Mouse (Mus musculus) myocyte (in vitro differentiated cells): ENCODE results near the gene Psap. TPM values are rescaled to one million over a fixed set of nuclear protein-coding genes. Genes with fewer than 3 reads are reported as not detected.
A peak's percentile ranks its signal among the peaks of the same experiment; 100 is the strongest.

Experiments
- H3K27me3 ChIP-seq: one replicate; pipeline ENCODE4 v1.6.1; 2011; ENCODE audit not compliant: control insufficient read depth, insufficient read depth, insufficient read length
- H3K36me3 ChIP-seq: one replicate; pipeline ENCODE4 v1.6.1; 2011; ENCODE audit not compliant: control insufficient read depth, insufficient read depth
- H3K4me2 ChIP-seq: one replicate; pipeline ENCODE4 v1.6.1; 2011; ENCODE audit warnings: low read depth, control low read depth
- H3K4me3 ChIP-seq: one replicate; pipeline ENCODE4 v1.5.1; 2011; ENCODE audit warnings: mild to moderate bottlenecking, control low read depth, moderate library complexity
- H3K79me2 ChIP-seq: one replicate; pipeline ENCODE4 v1.6.1; 2011; ENCODE audit not compliant: control insufficient read depth, insufficient read depth
- H3ac ChIP-seq: one replicate; pipeline ENCODE4 v1.6.1; 2011; ENCODE audit not compliant: control insufficient read depth, insufficient read length
- CEBPB ChIP-seq: IDR thresholded peaks from 2 replicates; pipeline ENCODE4 v1.6.1; 2011; ENCODE audit warnings: mild to moderate bottlenecking, moderate library complexity; ENCODE audit not compliant: poor library complexity, insufficient read depth, severe bottlenecking
- E2F4 ChIP-seq: IDR thresholded peaks from one replicate; pipeline ENCODE4 v1.6.1; 2011; ENCODE audit warnings: mild to moderate bottlenecking, control low read depth, moderate library complexity; ENCODE audit not compliant: insufficient read depth
- MAX ChIP-seq: IDR thresholded peaks from one replicate; pipeline ENCODE4 v1.6.1; 2011; ENCODE audit warnings: low read depth, mild to moderate bottlenecking, control low read depth
- MYOD1 ChIP-seq, 3 experiments: IDR thresholded peaks; one replicate each; pipeline ENCODE4 v1.6.1; 2011; ENCODE audit warnings: control low read depth in 2 of 3, low read depth in 2 of 3, mild to moderate bottlenecking in 2 of 3, moderate library complexity in 1 of 3; ENCODE audit not compliant: insufficient read length in 2 of 3, control insufficient read depth in 1 of 3
- MYOG ChIP-seq, 3 experiments: IDR thresholded peaks; one replicate each; pipeline ENCODE4 v1.6.1; 2011; ENCODE audit warnings: control low read depth in 2 of 3, low read depth in 2 of 3, mild to moderate bottlenecking in 2 of 3; ENCODE audit not compliant: insufficient read length in 2 of 3, control insufficient read depth in 1 of 3, insufficient read depth in 1 of 3
- POLR2A ChIP-seq: IDR thresholded peaks from one replicate; pipeline ENCODE4 v1.6.1; 2011; ENCODE audit warnings: low read depth, mild to moderate bottlenecking, control low read depth, moderate library complexity; ENCODE audit not compliant: insufficient read length
- POLR2AphosphoS2 ChIP-seq: IDR thresholded peaks from one replicate; pipeline ENCODE4 v1.6.1; 2011; ENCODE audit warnings: low read depth, control low read depth; ENCODE audit not compliant: insufficient read length
- REST ChIP-seq: IDR thresholded peaks from one replicate; pipeline ENCODE4 v1.6.1; 2011; ENCODE audit warnings: mild to moderate bottlenecking, control low read depth, moderate library complexity; ENCODE audit not compliant: insufficient read depth, insufficient read length
- SRF ChIP-seq: IDR thresholded peaks from one replicate; pipeline ENCODE4 v1.6.1; 2011; ENCODE audit warnings: low read depth; ENCODE audit not compliant: control insufficient read depth, insufficient read length
- TCF12 ChIP-seq: IDR thresholded peaks from one replicate; pipeline ENCODE4 v1.6.1; 2011; ENCODE audit warnings: mild to moderate bottlenecking, control low read depth; ENCODE audit not compliant: poor library complexity, insufficient read depth, severe bottlenecking
- TCF3 ChIP-seq: IDR thresholded peaks from one replicate; pipeline ENCODE4 v1.6.1; 2011; ENCODE audit warnings: low read depth, control low read depth; ENCODE audit not compliant: insufficient read length
- USF1 ChIP-seq: IDR thresholded peaks from one replicate; pipeline ENCODE4 v1.6.1; 2011; ENCODE audit warnings: low read depth, mild to moderate bottlenecking, control low read depth, moderate library complexity
- polyA plus RNA-seq: library from polyadenylated mRNA; unstranded; fragments of >200 nt; fragmentation: generic; extraction: Trizol; gene quantifications from one replicate; pipeline ENCODE4 v1.2.1, GENCODE M21; 2012; ENCODE audit warnings: missing spikeins

Gene Psap
- polyA plus RNA-seq, 1 experiment = 729 TPM

DNA sequence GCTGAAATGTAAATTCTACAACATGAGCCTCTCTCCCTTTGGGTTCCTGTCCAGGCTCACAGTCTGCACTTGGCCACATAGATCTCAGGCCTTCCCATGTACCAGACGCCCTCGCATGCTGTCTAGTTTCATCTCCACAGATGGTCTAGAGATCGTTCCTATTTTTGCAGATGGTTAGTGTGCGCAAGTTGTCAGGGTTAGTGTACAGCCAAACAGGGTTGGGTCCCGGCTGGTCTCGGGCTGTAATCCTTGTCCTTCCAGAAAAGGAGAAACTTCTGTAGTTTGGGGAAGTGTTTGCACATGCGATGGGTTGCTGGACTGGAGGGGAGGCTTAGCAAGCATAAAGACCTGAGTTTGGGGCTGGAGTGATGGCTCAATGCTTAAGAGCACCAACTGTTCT is 9.1 kb downstream of the Psap start:
- H3K79me2 ChIP-seq = peaks cover 100% of the 10 kb centered on the region
- H3ac ChIP-seq = no peak overlapping the region
- H3K36me3 ChIP-seq = no peaks in the 10 kb centered on the region
- no peak overlapping the region for H3K4me3 ChIP-seq
- TF ChIP-seq POLR2AphosphoS2 = no peak
- TF ChIP-seq POLR2A = no peak
- no peak for TF ChIP-seq MYOD1 (IDR thresholded peaks at IDR 0.05; ENCODE audit: control insufficient read depth in 1 of 3, insufficient read length in 2 of 3, low read depth in 2 of 3)
- no peak for TF ChIP-seq MAX
- TF ChIP-seq USF1 = no peak
- no peak for TF ChIP-seq SRF
- TF ChIP-seq TCF3 = no peak
- TF ChIP-seq E2F4 = no peak
- TF ChIP-seq CEBPB = no peak
- TF ChIP-seq REST = no peak
- no peak for TF ChIP-seq MYOG (IDR thresholded peaks at IDR 0.05; ENCODE audit: control insufficient read depth in 1 of 3, insufficient read depth in 1 of 3, insufficient read length in 2 of 3, low read depth in 2 of 3)
- TF ChIP-seq TCF12 = no peak
- H3K27me3 ChIP-seq = no peaks in the 10 kb centered on the region
- H3K4me2 ChIP-seq = no peak overlapping the region

DNA sequence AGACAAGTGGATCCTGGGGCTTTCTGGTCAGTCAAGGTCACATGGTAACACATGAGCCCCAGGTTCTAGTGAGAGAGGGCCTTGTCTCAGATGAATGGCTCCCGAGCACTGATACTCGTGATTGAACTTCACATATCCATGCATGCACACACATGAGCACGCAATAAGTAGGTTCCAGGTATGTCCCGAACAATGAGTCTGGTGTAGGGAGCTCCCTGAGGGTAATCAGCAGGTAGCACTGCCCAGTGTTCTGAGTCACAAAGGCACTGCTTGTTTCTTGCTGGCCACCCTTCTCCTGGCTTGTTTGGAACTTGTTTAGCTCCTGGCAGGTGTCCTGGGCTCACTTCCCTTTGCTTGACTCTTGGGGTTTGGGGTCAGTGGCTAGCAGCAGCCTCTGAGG is 9.7 kb downstream of the Psap start:
- no peak overlapping the region for H3K4me3 ChIP-seq
- TF ChIP-seq MYOG (IDR thresholded peaks at IDR 0.05; ENCODE audit: control insufficient read depth in 1 of 3, insufficient read depth in 1 of 3, insufficient read length in 2 of 3, low read depth in 2 of 3) (no peak), SRF (no peak), TCF3 (no peak), POLR2A (no peak), MAX (no peak), CEBPB (no peak), TCF12 (no peak), MYOD1 (IDR thresholded peaks at IDR 0.05; ENCODE audit: control insufficient read depth in 1 of 3, insufficient read length in 2 of 3, low read depth in 2 of 3) (no peak), E2F4 (no peak), USF1 (no peak), REST (no peak), POLR2AphosphoS2 (no peak)

DNA sequence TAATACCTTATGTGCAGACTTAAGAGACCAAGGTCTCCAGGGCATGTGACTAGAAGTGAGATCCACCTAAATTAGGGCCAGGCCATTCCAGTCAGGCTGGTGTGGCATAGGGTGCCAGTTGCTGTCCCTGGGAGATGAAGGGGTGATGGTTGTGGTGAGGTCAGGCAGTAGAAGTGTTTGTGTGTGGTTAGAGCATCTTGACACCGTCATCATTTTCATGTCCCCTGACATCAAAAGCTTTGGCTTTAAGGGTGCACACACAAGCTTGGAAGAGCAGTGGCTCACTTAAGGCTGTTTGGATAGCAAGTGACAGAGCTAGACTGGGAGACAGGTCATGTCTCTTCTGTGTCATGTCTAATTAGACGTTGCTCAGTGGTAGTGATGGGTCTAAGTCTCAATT is 10.3 kb downstream of the Psap start:
- Histone ChIP-seq H3K4me3 (no peak overlapping the region), H3ac (no peak overlapping the region), H3K27me3 (no peaks in the 10 kb centered on the region), H3K79me2 (peaks cover 89% of the 10 kb centered on the region), H3K4me2 (no peak overlapping the region), H3K36me3 (peaks cover under 1% of the 10 kb centered on the region)
- TF ChIP-seq MYOG (IDR thresholded peaks at IDR 0.05; ENCODE audit: control insufficient read depth in 1 of 3, insufficient read depth in 1 of 3, insufficient read length in 2 of 3, low read depth in 2 of 3) (peak in 1 of 3 experiments; percentile 25), TCF12 (no peak)

More for the DNA sequence above, 9.7 kb downstream of the Psap start:
- H3K4me2 ChIP-seq = no peak overlapping the region
- H3ac ChIP-seq = no peak overlapping the region
- H3K36me3 ChIP-seq = no peaks in the 10 kb centered on the region
- peaks cover 95% of the 10 kb centered on the region for H3K79me2 ChIP-seq
- no peaks in the 10 kb centered on the region for H3K27me3 ChIP-seq

DNA sequence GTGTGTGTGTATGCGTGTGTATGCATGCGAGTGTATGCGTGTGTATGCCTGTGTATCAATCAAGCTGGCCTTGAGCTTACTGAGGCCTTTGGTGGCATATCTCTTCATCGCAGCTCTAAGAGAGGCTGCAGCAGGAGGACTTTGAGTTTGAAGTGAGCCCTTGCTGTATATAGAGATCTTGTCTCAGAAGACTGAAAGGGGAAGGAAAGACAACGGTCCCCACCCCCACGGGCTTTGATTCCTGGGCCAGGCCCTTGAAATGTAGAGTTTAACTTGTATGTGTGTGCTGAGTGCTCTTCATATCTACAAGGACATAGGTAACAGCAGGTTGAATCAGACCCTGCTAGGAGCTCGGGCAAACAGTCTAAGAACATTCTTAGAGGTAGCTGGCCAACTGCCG is 11.8 kb downstream of the Psap start:
- TF ChIP-seq TCF3 (no peak), MYOG (IDR thresholded peaks at IDR 0.05; ENCODE audit: control insufficient read depth in 1 of 3, insufficient read depth in 1 of 3, insufficient read length in 2 of 3, low read depth in 2 of 3) (no peak), POLR2AphosphoS2 (no peak), E2F4 (no peak), TCF12 (no peak), REST (no peak), POLR2A (no peak), USF1 (no peak), SRF (no peak), MYOD1 (IDR thresholded peaks at IDR 0.05; ENCODE audit: control insufficient read depth in 1 of 3, insufficient read length in 2 of 3, low read depth in 2 of 3) (no peak)
- Histone ChIP-seq H3K27me3 (no peaks in the 10 kb centered on the region), H3K4me2 (no peak overlapping the region), H3K36me3 (peaks cover 15% of the 10 kb centered on the region), H3K4me3 (no peak overlapping the region), H3K79me2 (peaks cover 74% of the 10 kb centered on the region), H3ac (no peak overlapping the region)

DNA sequence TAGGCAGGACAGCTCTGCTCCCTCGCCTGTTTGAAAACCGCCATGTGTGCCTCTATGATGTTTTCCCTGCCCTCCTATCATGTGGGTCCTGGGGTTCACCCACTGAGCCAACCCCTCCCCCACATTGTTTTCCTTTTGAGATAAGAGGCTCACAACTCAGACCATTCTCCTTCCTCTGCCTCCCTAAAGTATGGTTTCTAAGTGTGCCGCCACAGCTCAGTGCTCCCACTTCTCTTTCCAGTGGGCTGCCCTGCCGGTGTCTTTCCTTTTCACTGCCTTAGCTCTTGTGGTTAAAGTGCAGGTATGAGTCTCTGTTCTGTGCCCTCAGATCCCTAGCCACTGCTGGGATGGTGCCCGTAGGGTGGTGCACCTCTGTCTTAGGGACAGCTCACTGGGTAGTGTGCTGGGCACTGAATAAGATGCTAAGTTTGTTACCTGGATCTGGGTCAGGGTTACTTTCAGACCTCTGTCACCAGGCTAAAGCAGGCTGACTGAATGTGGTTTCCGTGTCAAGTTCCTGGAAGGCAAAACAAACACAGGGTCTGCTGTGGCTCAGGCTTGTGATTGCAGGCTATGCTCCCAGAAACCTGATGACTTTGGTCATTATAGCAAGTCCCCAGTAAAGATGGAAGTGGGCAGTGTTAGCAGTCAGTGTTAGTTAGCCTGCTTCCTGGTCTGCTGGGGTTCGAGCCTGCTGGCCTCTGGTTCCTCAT is 12.8 kb downstream of the Psap start:
- peaks cover 64% of the 10 kb centered on the region for H3K79me2 ChIP-seq
- H3K4me2 ChIP-seq = no peak overlapping the region
- TF ChIP-seq MYOG (IDR thresholded peaks at IDR 0.05; ENCODE audit: control insufficient read depth in 1 of 3, insufficient read depth in 1 of 3, insufficient read length in 2 of 3, low read depth in 2 of 3) (no peak), TCF3 (no peak), SRF (no peak), E2F4 (no peak), CEBPB (no peak), POLR2A (no peak), MAX (no peak), TCF12 (no peak), MYOD1 (IDR thresholded peaks at IDR 0.05; ENCODE audit: control insufficient read depth in 1 of 3, insufficient read length in 2 of 3, low read depth in 2 of 3) (no peak), USF1 (no peak), POLR2AphosphoS2 (no peak)
- peaks cover 18% of the 10 kb centered on the region for H3K36me3 ChIP-seq
- H3K4me3 ChIP-seq = no peak overlapping the region
- H3ac ChIP-seq = no peak overlapping the region
- H3K27me3 ChIP-seq = no peaks in the 10 kb centered on the region
